8 mouse cellular contexts compared by ENCODE assay signal in the genomic region with DNA sequence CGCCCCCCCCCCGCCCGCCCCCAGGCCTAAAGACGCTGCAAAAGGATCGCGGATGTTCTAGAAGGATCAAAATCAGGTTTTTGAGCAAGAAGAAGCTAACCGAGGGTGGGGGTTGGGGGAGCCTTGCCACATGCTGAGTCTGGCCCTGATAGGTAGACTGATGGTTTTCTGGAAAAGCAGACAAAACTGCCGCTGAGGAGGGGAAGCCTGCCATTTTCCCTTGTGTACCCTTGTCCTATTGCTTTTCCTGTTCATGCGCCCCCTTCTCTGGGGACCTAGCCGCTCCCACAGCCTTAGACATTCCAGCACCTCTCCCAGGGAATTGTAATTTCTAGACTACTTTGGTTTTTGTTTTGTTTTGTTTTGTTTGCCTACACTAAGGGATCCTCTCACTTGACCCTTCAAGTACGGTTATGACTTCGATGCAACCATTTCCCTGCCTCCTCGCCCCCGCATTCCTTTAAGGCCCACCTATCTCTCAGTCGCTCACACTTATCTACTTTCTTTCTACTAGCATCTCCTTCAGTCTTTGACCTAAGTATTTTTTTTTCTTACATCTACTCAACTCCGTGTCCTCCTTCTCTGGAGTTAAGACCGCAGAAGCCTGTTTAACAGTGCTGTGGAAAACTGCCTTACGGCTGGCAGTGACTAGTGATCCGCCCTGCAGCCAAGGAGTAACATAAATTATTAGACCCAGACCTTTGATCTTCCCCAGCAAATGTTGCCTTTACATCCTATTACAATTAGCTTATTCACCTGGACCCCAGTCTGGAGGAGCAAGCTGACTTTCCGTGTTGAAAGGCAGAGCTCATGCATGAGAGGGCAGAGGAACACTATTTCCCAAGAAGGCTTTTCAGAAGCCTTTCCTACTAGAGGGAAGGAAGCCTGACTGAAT. TPM values are rescaled to one million over a fixed set of nuclear protein-coding genes. Genes with fewer than 3 reads are reported as not detected.
A peak's percentile ranks its signal among the peaks of the same experiment; 100 is the strongest.
DNase-seq lines count a peak whose midpoint lies in the region; ATAC-seq and TF ChIP-seq lines count a peak whose summit lies in the region.

No protein-coding gene starts in this region.

- H3K9ac ChIP-seq in forebrain, embryonic 13.5 days = peak overlapping the region; percentile 65
- peak overlapping the region; percentile 55 for H3K9ac ChIP-seq in midbrain, embryonic 12.5 days (replicated peaks)

- H3K27me3 ChIP-seq in G1E (ENCODE audit: insufficient read depth, low read length) = 0 out of 2 replicates have a peak, but pooled peaks cover under 1% of the 10 kb centered on the region
- 0 out of 2 replicates have a peak, but pooled peaks cover 2% of the 10 kb centered on the region for H3K27me3 ChIP-seq in forebrain, embryonic 13.5 days
- H3K27me3 ChIP-seq in midbrain, embryonic 12.5 days = peaks cover 12% of the 10 kb centered on the region; the same call in 1 of the 2 replicates

- peak overlapping the region; percentile 98 for H3K4me3 ChIP-seq in gastrocnemius, adult 2 months
- H3K4me3 ChIP-seq in G1E (ENCODE audit: low read depth, low read length) = peak overlapping the region; percentile 80
- H3K4me3 ChIP-seq in forebrain, embryonic 13.5 days = peak overlapping the region; percentile 60
- H3K4me3 ChIP-seq in midbrain, embryonic 12.5 days = peak overlapping the region; percentile 53

- DNase-seq in gastrocnemius, adult 2 months = peak; percentile 31
- no peak for DNase-seq in gastrocnemius, postnatal 36 days
- DNase-seq in G1E (ENCODE audit: low spot score) = no peak
- peak; percentile 8 for DNase-seq in kidney, adult 18-20 months
- no peak for DNase-seq in urinary bladder, adult 18-20 months (ENCODE audit: low spot score in 2 of 2)

- H3K36me3 ChIP-seq in G1E (replicated peaks) = peaks cover 3% of the 10 kb centered on the region
- H3K36me3 ChIP-seq in forebrain, embryonic 13.5 days (ENCODE audit: poor library complexity, severe bottlenecking) = no peaks in the 10 kb centered on the region
- no peaks in the 10 kb centered on the region for H3K36me3 ChIP-seq in midbrain, embryonic 12.5 days

- no peak for TF ChIP-seq CTCF in gastrocnemius, adult 2 months (IDR thresholded peaks at IDR 0.05)
- no peak for TF ChIP-seq CTCF in G1E (IDR thresholded peaks at IDR 0.05; ENCODE audit: low read depth, low read length)

- intact Hi-C loops in gastrocnemius, adult 2 months (cut with DNase I) = loop anchor here (1.0 to 5.0 kb wide), 2 partner anchors 19 to 96 kb away; a partner anchor contains a TSS
- intact Hi-C loops in gastrocnemius, postnatal 36 days (cut with DNase I) = loop anchor here (2.0 kb wide), 1 partner anchor 18 kb away; no protein-coding TSS in a partner anchor

- ATAC-seq in G1E (ENCODE audit: extremely low read depth, insufficient number of reproducible peaks, low FRiP score, poor library complexity, severe bottlenecking) = no peak
- ATAC-seq in forebrain, embryonic 13.5 days = no peak
- ATAC-seq in midbrain, embryonic 12.5 days (ENCODE audit: low FRiP score, low read depth) = no peak; the same call in 1 of the 2 replicates
- no peak for ATAC-seq in inflammation-experienced regulatory T-cells, adult 6 months

- peak overlapping the region; percentile 89 for H3K4me2 ChIP-seq in forebrain, embryonic 13.5 days
- peak overlapping the region; percentile 91 for H3K4me2 ChIP-seq in midbrain, embryonic 12.5 days (replicated peaks)

- 38% methylated on average over 20 of the region's 20 CpGs for WGBS in forebrain, embryonic 13.5 days
- WGBS in midbrain, embryonic 12.5 days = 41% methylated on average over 20 of the region's 20 CpGs

- H3K27ac ChIP-seq in gastrocnemius, adult 2 months = peak overlapping the region; percentile 96
- no peak overlapping the region for H3K27ac ChIP-seq in forebrain, embryonic 13.5 days
- H3K27ac ChIP-seq in midbrain, embryonic 12.5 days (replicated peaks) = no peak overlapping the region

- H3K4me1 ChIP-seq in G1E (ENCODE audit: insufficient read depth, low read depth, low read length) = peaks cover 46% of the 10 kb centered on the region
- peaks cover 17% of the 10 kb centered on the region for H3K4me1 ChIP-seq in forebrain, embryonic 13.5 days
- peaks cover 24% of the 10 kb centered on the region for H3K4me1 ChIP-seq in midbrain, embryonic 12.5 days

- no peaks in the 10 kb centered on the region for H3K9me3 ChIP-seq in G1E (replicated peaks)
- no peaks in the 10 kb centered on the region for H3K9me3 ChIP-seq in forebrain, embryonic 13.5 days (replicated peaks)
- H3K9me3 ChIP-seq in midbrain, embryonic 12.5 days = no peaks in the 10 kb centered on the region

RNA-seq across cellular contexts. Expression of a gene that starts 0.8 kb away (rescaled TPM):
- not detected for total RNA-seq in gastrocnemius, adult 2 months (2021)
- under 1 TPM in 1 of 2 experiments, not detected in 1; 0.30 TPM for total RNA-seq in gastrocnemius, postnatal 36 days (2021)
- total RNA-seq in G1E (2014; fragmentation: Nextera tagmentation) (not detected in 2 replicates), G1E (2017) (0.44 TPM in 1 of 2 replicates, not detected in the other)
- polyA plus RNA-seq in G1E (2012) = not detected in 2 replicates
- 0.18 and 0.39 TPM in 2 replicates for polyA plus RNA-seq in forebrain, embryonic 13.5 days (2015; fragmentation: Nextera tagmentation; extraction: Ambion mirVana)
- polyA plus RNA-seq in midbrain, embryonic 12.5 days (2016; fragmentation: Nextera tagmentation; extraction: Ambion mirVana) = 0.26 TPM in 1 of 2 replicates, not detected in the other
- 1 to 10 TPM; 1.7 to 2.9 (median 1.9) TPM for polyA plus RNA-seq in inflammation-experienced regulatory T-cells, adult 6 months (2017; shearing (Covaris generic))

RNA-seq across cellular contexts. Expression of a gene that starts 0.8 kb away (rescaled TPM):
- 10 to 100 TPM; 35.1 to 55.7 TPM for total RNA-seq in gastrocnemius, adult 2 months (2021)
- 10 to 100 TPM; 36.6 to 46.2 TPM for total RNA-seq in gastrocnemius, postnatal 36 days (2021)
- total RNA-seq in G1E (2014; fragmentation: Nextera tagmentation) (165 and 180 TPM in 2 replicates), G1E (2017) (175 TPM in 2 replicates)
- 81.0 and 94.3 TPM in 2 replicates for polyA plus RNA-seq in G1E (2012)
- polyA plus RNA-seq in forebrain, embryonic 13.5 days (2015; fragmentation: Nextera tagmentation; extraction: Ambion mirVana) = 45.4 and 50.5 TPM in 2 replicates
- 75.4 and 90.1 TPM in 2 replicates for polyA plus RNA-seq in midbrain, embryonic 12.5 days (2016; fragmentation: Nextera tagmentation; extraction: Ambion mirVana)
- 100 to 1,000 TPM; 124 to 194 (median 151) TPM for polyA plus RNA-seq in inflammation-experienced regulatory T-cells, adult 6 months (2017; shearing (Covaris generic))

RNA-seq across cellular contexts. Expression of a gene that starts 45.1 kb away (rescaled TPM):
- not detected for total RNA-seq in gastrocnemius, adult 2 months (2021)
- total RNA-seq in gastrocnemius, postnatal 36 days (2021) = not detected
- total RNA-seq in G1E (2014; fragmentation: Nextera tagmentation) = not detected in 2 replicates
- 0.05 and 0.06 TPM in 2 replicates for total RNA-seq in G1E (2017)
- not detected in 2 replicates for polyA plus RNA-seq in G1E (2012)
- 0.57 and 0.63 TPM in 2 replicates for polyA plus RNA-seq in forebrain, embryonic 13.5 days (2015; fragmentation: Nextera tagmentation; extraction: Ambion mirVana)
- 0.96 and 1.2 TPM in 2 replicates for polyA plus RNA-seq in midbrain, embryonic 12.5 days (2016; fragmentation: Nextera tagmentation; extraction: Ambion mirVana)
- polyA plus RNA-seq in inflammation-experienced regulatory T-cells, adult 6 months (2017; shearing (Covaris generic)) = not detected

Comparison
In these comparisons a context has a peak if more than half of its experiments do, and no peak if none do; other contexts are left out.
1. DNase-seq: peak in gastrocnemius, adult 2 months (single experiment) and kidney, adult 18-20 months (single experiment); none in gastrocnemius, postnatal 36 days (0 of 2), G1E (single experiment) and urinary bladder, adult 18-20 months (0 of 2).
2. Peak in every context shown above with its lines, with median percentiles within 50 percentile points of each other: H3K4me3 ChIP-seq.